32 mouse cellular contexts compared by ENCODE assay signal in the genomic region with DNA sequence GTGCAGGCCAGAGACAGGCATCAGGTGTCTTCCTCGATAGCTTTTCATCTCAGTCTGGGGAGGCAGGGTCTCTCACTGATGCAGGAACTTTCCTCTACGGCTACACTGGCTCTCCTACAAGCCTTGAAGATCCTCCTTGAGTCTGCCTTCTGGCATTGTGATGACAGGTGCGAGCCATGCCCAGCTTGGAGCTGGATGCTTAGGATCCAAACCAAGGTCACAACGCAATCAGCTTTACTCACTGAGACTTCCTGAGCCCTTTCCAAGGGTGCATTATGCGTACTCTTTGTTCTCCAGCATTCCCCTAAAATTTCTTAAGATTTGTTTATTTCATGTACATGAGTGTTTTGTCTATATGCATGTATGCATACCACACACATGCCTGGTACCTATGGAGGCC.
A peak's percentile ranks its signal among the peaks of the same experiment; 100 is the strongest.
DNase-seq lines count a peak whose midpoint lies in the region; ATAC-seq and TF ChIP-seq lines count a peak whose summit lies in the region.
"Had no signal": no experiment of that assay in that cellular context is flagged by ENCODE, and none has a peak within 500 bp of the region (broad histone marks: within the 10 kb centered on the region; RNA-seq: fewer than 3 reads in every experiment).

No protein-coding gene starts in this region.

- intact Hi-C loops in heart, postnatal 10 days (cut with DNase I): no loop called here

- H3K4me2 ChIP-seq in embryonic facial prominence, embryonic 14.5 days (ENCODE audit: low read depth, low read length): no peak overlapping the region
- H3K4me2 ChIP-seq in heart, embryonic 12.5 days: no peak overlapping the region
- no peak overlapping the region for H3K4me2 ChIP-seq in limb, embryonic 14.5 days (replicated peaks; ENCODE audit: low read depth, low read length, severe bottlenecking)
- H3K4me2 ChIP-seq: embryonic facial prominence, embryonic 13.5 days; forebrain, embryonic 12.5 days; hindbrain, embryonic 15.5 days; kidney, embryonic 15.5 days; midbrain, embryonic 12.5 days; neural tube, embryonic 12.5 days had no signal

- H3K27ac ChIP-seq in embryonic facial prominence, embryonic 14.5 days (replicated peaks; ENCODE audit: low read depth, low read length): peak overlapping the region; percentile 44
- H3K27ac ChIP-seq in embryonic facial prominence, embryonic 10.5 days (replicated peaks): no peak overlapping the region
- peak overlapping the region; percentile 84; the same call in 1 of the 2 replicates for H3K27ac ChIP-seq in heart, embryonic 12.5 days (ENCODE audit: poor library complexity, severe bottlenecking)
- H3K27ac ChIP-seq in limb, embryonic 14.5 days (replicated peaks; ENCODE audit: low read depth, low read length): 0 out of 2 replicates have a peak overlapping the region, but pooled peaks have one; percentile 13
- no peak overlapping the region for H3K27ac ChIP-seq in limb, embryonic 10.5 days
- H3K27ac ChIP-seq: embryonic facial prominence, embryonic 13.5 days; forebrain, embryonic 12.5 days; hindbrain, embryonic 15.5 days; limb, embryonic 13.5 days; liver, embryonic 14.5 days; midbrain, embryonic 12.5 days; neural tube, embryonic 12.5 days had no signal

- TF ChIP-seq POLR2A in limb, embryonic 14.5 days (IDR thresholded peaks at IDR 0.05; ENCODE audit: borderline replicate concordance, extremely low read depth, insufficient read depth, insufficient read length): no peak

- H3K4me1 ChIP-seq in embryonic facial prominence, embryonic 14.5 days (ENCODE audit: control insufficient read depth, insufficient read depth, low read length): peaks cover 74% of the 10 kb centered on the region
- peaks cover 46% of the 10 kb centered on the region for H3K4me1 ChIP-seq in embryonic facial prominence, embryonic 10.5 days
- H3K4me1 ChIP-seq in heart, embryonic 12.5 days (replicated peaks): peaks cover 63% of the 10 kb centered on the region
- H3K4me1 ChIP-seq in limb, embryonic 14.5 days (ENCODE audit: control insufficient read depth, insufficient read depth, low read length): peaks cover 69% of the 10 kb centered on the region
- peaks cover 57% of the 10 kb centered on the region for H3K4me1 ChIP-seq in limb, embryonic 10.5 days
- H3K4me1 ChIP-seq: megakaryocyte, embryonic 14.5 days had no signal

- DNase-seq in embryonic facial prominence, embryonic 14.5 days (ENCODE audit: low spot score): no peak
- DNase-seq in embryonic facial prominence, embryonic 10.5 days (ENCODE audit: low spot score): no peak
- no peak for DNase-seq in heart, postnatal 10 days
- DNase-seq in limb, embryonic 14.5 days (ENCODE audit: low spot score): no peak
- DNase-seq in limb, embryonic 10.5 days (ENCODE audit: low spot score): no peak
- peak; percentile 66 for DNase-seq in ZHBTc4 (ENCODE audit: low read depth, low spot score)
- DNase-seq: adrenal gland, postnatal 25 days; cerebellum, adult 11-12 months; cerebellum, adult 9-11 months; embryo, embryonic 11 days; gastrocnemius, postnatal 25 days; kidney, adult 18-20 months; kidney, postnatal 25 days; lung, adult 2 months; lung, postnatal 36 days; right cerebral cortex, adult 18-20 months; spleen, adult 18-20 months; thymus, postnatal 14 days had no signal

- H3K9me3 ChIP-seq in embryonic facial prominence, embryonic 14.5 days (ENCODE audit: control insufficient read depth, low read length): no peaks in the 10 kb centered on the region
- no peaks in the 10 kb centered on the region for H3K9me3 ChIP-seq in embryonic facial prominence, embryonic 10.5 days
- H3K9me3 ChIP-seq in heart, embryonic 12.5 days (replicated peaks): no peaks in the 10 kb centered on the region
- no peaks in the 10 kb centered on the region for H3K9me3 ChIP-seq in limb, embryonic 14.5 days (ENCODE audit: control insufficient read depth, low read length)
- no peaks in the 10 kb centered on the region for H3K9me3 ChIP-seq in limb, embryonic 10.5 days (replicated peaks)
- H3K9me3 ChIP-seq: embryonic facial prominence, embryonic 13.5 days; forebrain, embryonic 12.5 days; hindbrain, embryonic 15.5 days; kidney, embryonic 15.5 days; limb, embryonic 13.5 days; midbrain, embryonic 12.5 days; neural tube, embryonic 12.5 days had no signal

- H3K9ac ChIP-seq in embryonic facial prominence, embryonic 14.5 days (ENCODE audit: low read depth, low read length): no peak overlapping the region
- H3K9ac ChIP-seq in heart, embryonic 12.5 days: no peak overlapping the region
- no peak overlapping the region for H3K9ac ChIP-seq in limb, embryonic 14.5 days (ENCODE audit: low read depth, low read length, severe bottlenecking)
- H3K9ac ChIP-seq: embryonic facial prominence, embryonic 13.5 days; forebrain, embryonic 12.5 days; hindbrain, embryonic 15.5 days; kidney, embryonic 15.5 days; limb, embryonic 13.5 days; liver, embryonic 14.5 days; midbrain, embryonic 12.5 days; neural tube, embryonic 12.5 days had no signal

- H3K36me3 ChIP-seq in embryonic facial prominence, embryonic 14.5 days (ENCODE audit: control insufficient read depth, insufficient read depth, low read length): no peaks in the 10 kb centered on the region
- H3K36me3 ChIP-seq in embryonic facial prominence, embryonic 10.5 days (replicated peaks): no peaks in the 10 kb centered on the region
- no peaks in the 10 kb centered on the region for H3K36me3 ChIP-seq in heart, embryonic 12.5 days
- peaks cover 5% of the 10 kb centered on the region; the same call in 1 of the 2 replicates for H3K36me3 ChIP-seq in limb, embryonic 14.5 days (ENCODE audit: control insufficient read depth, insufficient read depth, low read length)
- no peaks in the 10 kb centered on the region for H3K36me3 ChIP-seq in limb, embryonic 10.5 days
- H3K36me3 ChIP-seq: embryonic facial prominence, embryonic 13.5 days; forebrain, embryonic 12.5 days; G1E; hindbrain, embryonic 15.5 days; kidney, embryonic 15.5 days; limb, embryonic 13.5 days; midbrain, embryonic 12.5 days; neural tube, embryonic 12.5 days had no signal

- no peaks in the 10 kb centered on the region for H3K27me3 ChIP-seq in embryonic facial prominence, embryonic 14.5 days (replicated peaks; ENCODE audit: control insufficient read depth, insufficient read depth, low read length)
- H3K27me3 ChIP-seq in embryonic facial prominence, embryonic 10.5 days (replicated peaks; ENCODE audit: low read depth, poor library complexity, severe bottlenecking): no peaks in the 10 kb centered on the region
- no peaks in the 10 kb centered on the region for H3K27me3 ChIP-seq in heart, embryonic 12.5 days (replicated peaks)
- no peaks in the 10 kb centered on the region for H3K27me3 ChIP-seq in limb, embryonic 14.5 days (ENCODE audit: control insufficient read depth, insufficient read depth, low read length)
- no peaks in the 10 kb centered on the region for H3K27me3 ChIP-seq in limb, embryonic 10.5 days (ENCODE audit: low read depth, poor library complexity, severe bottlenecking)
- H3K27me3 ChIP-seq: CH12.LX; embryonic facial prominence, embryonic 13.5 days; forebrain, embryonic 12.5 days; hindbrain, embryonic 15.5 days; kidney, embryonic 15.5 days; limb, embryonic 13.5 days; megakaryocyte, embryonic 14.5 days; neural tube, embryonic 12.5 days had no signal

- H3K4me3 ChIP-seq in embryonic facial prominence, embryonic 14.5 days (ENCODE audit: low read depth, low read length): no peak overlapping the region
- no peak overlapping the region for H3K4me3 ChIP-seq in embryonic facial prominence, embryonic 10.5 days
- H3K4me3 ChIP-seq in heart, embryonic 12.5 days: no peak overlapping the region
- H3K4me3 ChIP-seq in limb, embryonic 14.5 days (replicated peaks; ENCODE audit: low read length): no peak overlapping the region
- H3K4me3 ChIP-seq in limb, embryonic 10.5 days: no peak overlapping the region
- H3K4me3 ChIP-seq: embryonic facial prominence, embryonic 13.5 days; erythroblast, embryonic 14.5 days; forebrain, embryonic 12.5 days; hindbrain, embryonic 15.5 days; kidney, embryonic 15.5 days; limb, embryonic 13.5 days; megakaryocyte, embryonic 14.5 days; midbrain, embryonic 12.5 days; myocyte; neural tube, embryonic 12.5 days had no signal

- 84% methylated on average over 5 of the region's 5 CpGs for WGBS in embryonic facial prominence, embryonic 14.5 days
- 86% methylated on average over 5 of the region's 5 CpGs for WGBS in embryonic facial prominence, embryonic 10.5 days
- 76% methylated on average over 5 of the region's 5 CpGs for WGBS in heart, embryonic 12.5 days
- 86% methylated on average over 5 of the region's 5 CpGs for WGBS in limb, embryonic 14.5 days
- WGBS in limb, embryonic 10.5 days: 96% methylated on average over 5 of the region's 5 CpGs

- ATAC-seq in embryonic facial prominence, embryonic 14.5 days (ENCODE audit: low read depth): no peak
- no peak for ATAC-seq in heart, embryonic 12.5 days (ENCODE audit: insufficient number of reproducible peaks, low FRiP score)
- ATAC-seq in limb, embryonic 14.5 days (ENCODE audit: low FRiP score, low read depth): no peak

Comparison
In these comparisons a context has a peak if more than half of its experiments do, and no peak if none do; other contexts are left out.
1. H3K27ac ChIP-seq: peak in embryonic facial prominence, embryonic 14.5 days (single experiment), heart, embryonic 12.5 days (single experiment) and limb, embryonic 14.5 days (single experiment); none in embryonic facial prominence, embryonic 10.5 days (single experiment) and limb, embryonic 10.5 days (single experiment).